Mouse (Mus musculus): ENCODE measurements around the gene Bcl2l14.

DNA sequence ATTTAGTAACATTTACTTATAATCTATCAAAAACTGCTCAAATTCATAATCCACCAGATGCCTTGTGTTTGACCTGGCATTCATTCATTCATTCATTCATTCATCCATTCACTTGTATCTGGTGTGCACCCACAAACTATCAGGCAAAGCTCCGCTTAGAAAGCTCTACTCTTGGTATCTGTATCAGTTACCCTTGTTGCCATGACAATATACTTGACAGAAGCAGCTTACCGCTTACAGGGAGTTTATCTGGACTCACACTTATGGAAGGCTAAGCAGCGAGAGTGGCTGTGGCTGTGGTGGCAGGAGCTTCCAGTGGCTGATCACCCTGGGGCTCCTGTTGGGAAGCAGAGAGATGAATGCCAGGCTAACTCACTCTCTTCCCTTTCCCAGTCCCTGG lies 21.8 kb downstream of the Bcl2l14 start:
- no peak for TF ChIP-seq CTCF (IDR thresholded peaks at IDR 0.05; ENCODE audit: extremely low read depth, insufficient read depth, low read length)
- no peak for TF ChIP-seq POLR2A (IDR thresholded peaks at IDR 0.05; ENCODE audit: extremely low read depth, insufficient read depth, low read length)
